Mouse (Mus musculus) lung, adult 18-20 months (tissue): ENCODE measurements around the gene Myb.
A peak's percentile ranks its signal among the peaks of the same experiment; 100 is the strongest.
"Not testable (repeated sequence)": the region's sequence is repeated elsewhere in the genome, so short reads cannot be mapped to it uniquely, and the experiment has no call there.

Experiments
- DNase-seq, 2 experiments: peaks; one replicate each; pipeline ENCODE4 v3.0.0; 2022; ENCODE audit warnings: mixed read lengths in 2 of 2

Myb gene

GRCm38 (mm10) chr10:21167842-21168241 is 7.1 kb upstream of the Myb start:
- DNase-seq: no peak

GRCm38 (mm10) chr10:21167165-21167564 is 6.4 kb upstream of the Myb start:
- DNase-seq: no peak

- DNase-seq: no peak
These were observed 4.6 kb upstream of the Myb start for GRCm38 (mm10) chr10:21165411-21165810.

- no peak for DNase-seq
These were observed 1.3 kb upstream of the Myb start for GRCm38 (mm10) chr10:21162124-21162523.

- DNase-seq: no peak
These were observed 743 bp upstream of the Myb start for GRCm38 (mm10) chr10:21161359-21162094.

GRCm38 (mm10) chr10:21159697-21160394 is 938 bp downstream of the Myb start:
- no peak for DNase-seq

- peak; percentile 81 to 85 for DNase-seq
These were observed 1.8 kb downstream of the Myb start for GRCm38 (mm10) chr10:21158918-21159443.

GRCm38 (mm10) chr10:21158111-21158917 is 2.5 kb downstream of the Myb start:
- peak; percentile 20 to 42 for DNase-seq

GRCm38 (mm10) chr10:21156953-21157499 is 3.8 kb downstream of the Myb start:
- DNase-seq: peak in 1 of 2 experiments; percentile 24

- peak in 1 of 2 experiments; percentile 57 for DNase-seq
These were observed 4.4 kb downstream of the Myb start for GRCm38 (mm10) chr10:21156416-21156815.

- no peak for DNase-seq
These were observed 5.9 kb downstream of the Myb start for GRCm38 (mm10) chr10:21154927-21155326.

GRCm38 (mm10) chr10:21153433-21153832 is 7.4 kb downstream of the Myb start:
- no peak for DNase-seq

GRCm38 (mm10) chr10:21152812-21153211 is 8.0 kb downstream of the Myb start:
- no peak for DNase-seq

GRCm38 (mm10) chr10:21151320-21151719 is 9.5 kb downstream of the Myb start:
- no peak for DNase-seq

- not testable (repeated sequence) for DNase-seq
These were observed 10.8 kb downstream of the Myb start for GRCm38 (mm10) chr10:21149945-21150344.

GRCm38 (mm10) chr10:21146719-21147118 is 14.1 kb downstream of the Myb start:
- DNase-seq: no peak

- no peak for DNase-seq
These were observed 14.5 kb downstream of the Myb start for GRCm38 (mm10) chr10:21146263-21146662.

GRCm38 (mm10) chr10:21144627-21145504 is 15.9 kb downstream of the Myb start:
- peak; percentile 42 to 45 for DNase-seq

GRCm38 (mm10) chr10:21135297-21135696 is 25.5 kb downstream of the Myb start:
- no peak for DNase-seq

- DNase-seq: no peak
These were observed 29.8 kb downstream of the Myb start for GRCm38 (mm10) chr10:21130901-21131493.

- no peak for DNase-seq
These were observed 32.6 kb downstream of the Myb start for GRCm38 (mm10) chr10:21128086-21128611.
